Comparison of ENCODE assay signal across 5 mouse cellular contexts in genomic region chr7:4412406-4412805, GRCm38 (mm10). TPM values are rescaled to one million over a fixed set of nuclear protein-coding genes. Genes with fewer than 3 reads are reported as not detected.
"Had no signal": no experiment of that assay in that cellular context is flagged by ENCODE, and none has a peak within 500 bp of the region (broad histone marks: within the 10 kb centered on the region; RNA-seq: fewer than 3 reads in every experiment).

No protein-coding gene starts in this region.

RNA-seq across cellular contexts. Expression of gene Gp6, which starts 14.9 kb away (rescaled TPM):
- polyA plus RNA-seq: limb, embryonic 15.5 days; liver, adult 2 months; midbrain, embryonic 15.5 days; midbrain, postnatal 0 days; myocyte had no signal
